Mouse (Mus musculus): ENCODE measurements around the gene Olfr675. TPM values are rescaled to one million over a fixed set of nuclear protein-coding genes. Genes with fewer than 3 reads are reported as not detected.
"Not testable (repeated sequence)": the region's sequence is repeated elsewhere in the genome, so short reads cannot be mapped to it uniquely, and the experiment has no call there.

Olfr675 gene
- polyA plus RNA-seq, 1 experiment from 2014 or later, result not detected

DNA sequence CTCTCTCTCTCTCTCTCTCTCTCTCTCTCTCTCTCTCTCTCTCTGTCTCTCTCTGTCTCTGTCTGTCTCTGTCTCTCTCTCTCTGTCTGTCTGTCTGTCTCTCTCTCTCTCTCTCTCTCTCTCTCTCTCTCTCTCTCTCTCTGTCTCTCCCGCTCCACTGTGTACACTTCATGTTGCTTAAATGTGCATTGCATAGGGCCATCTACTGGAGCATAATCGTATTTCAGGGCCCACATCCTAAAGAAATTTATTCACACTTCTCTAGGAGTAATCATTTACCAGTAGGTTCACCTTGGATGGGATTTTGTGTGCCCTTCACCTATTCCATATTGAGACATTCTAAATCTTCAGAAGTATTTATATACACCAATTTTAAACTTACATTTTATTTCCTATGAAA lies 55.8 kb downstream of the Olfr675 start:
- DNase-seq (ENCODE audit: low spot score); H3K9me3 ChIP-seq (replicated peaks; ENCODE audit: control insufficient read depth, low read length); H3K36me3 ChIP-seq (replicated peaks; ENCODE audit: control insufficient read depth, insufficient read depth, low read depth, low read length); H3K4me3 ChIP-seq (ENCODE audit: low read depth, low read length); H3K4me1 ChIP-seq (ENCODE audit: control insufficient read depth, insufficient read depth, low read length); H3K4me2 ChIP-seq (ENCODE audit: low read depth, low read length); H3K27ac ChIP-seq (replicated peaks; ENCODE audit: low read depth, low read length); H3K9ac ChIP-seq (replicated peaks; ENCODE audit: low read length); ATAC-seq (replicated peaks; ENCODE audit: insufficient number of reproducible peaks, low FRiP score, low TSS enrichment, low read depth); H3K27me3 ChIP-seq (ENCODE audit: control insufficient read depth, insufficient read depth, low read length): not testable (repeated sequence)
- WGBS, result 80% methylated on average over 2 of the region's 2 CpGs

Other genes with a start within 250 kb of the Olfr675 start
- not detected in 2 replicates for gene Usp17lb, start 185.9 kb downstream of the Olfr675 start, polyA plus RNA-seq (2014; fragmentation: Nextera tagmentation; extraction: Ambion mirVana)
- not detected in 2 replicates for gene Usp17la, start 171.5 kb downstream of the Olfr675 start, polyA plus RNA-seq (2014; fragmentation: Nextera tagmentation; extraction: Ambion mirVana)
- not detected in 2 replicates for gene Olfr665, start 150.4 kb downstream of the Olfr675 start, polyA plus RNA-seq (2014; fragmentation: Nextera tagmentation; extraction: Ambion mirVana)
- not detected in 2 replicates for gene Olfr666, start 132.5 kb downstream of the Olfr675 start, polyA plus RNA-seq (2014; fragmentation: Nextera tagmentation; extraction: Ambion mirVana)
- gene Olfr667, start 107.0 kb downstream of the Olfr675 start, polyA plus RNA-seq (2014; fragmentation: Nextera tagmentation; extraction: Ambion mirVana), result not detected in 2 replicates
- gene Olfr668, start 100.4 kb downstream of the Olfr675 start, polyA plus RNA-seq (2014; fragmentation: Nextera tagmentation; extraction: Ambion mirVana), result not detected in 2 replicates
- gene Olfr669, start 94.2 kb downstream of the Olfr675 start, polyA plus RNA-seq (2014; fragmentation: Nextera tagmentation; extraction: Ambion mirVana), result not detected in 2 replicates
- not detected in 2 replicates for gene Olfr670, start 65.8 kb downstream of the Olfr675 start, polyA plus RNA-seq (2014; fragmentation: Nextera tagmentation; extraction: Ambion mirVana)
- not detected in 2 replicates for gene Olfr671, start 49.3 kb downstream of the Olfr675 start, polyA plus RNA-seq (2014; fragmentation: Nextera tagmentation; extraction: Ambion mirVana)
- gene Olfr672, start 26.4 kb downstream of the Olfr675 start, polyA plus RNA-seq (2014; fragmentation: Nextera tagmentation; extraction: Ambion mirVana), result not detected in 2 replicates
- gene Olfr676, start 4.2 kb upstream of the Olfr675 start, polyA plus RNA-seq (2014; fragmentation: Nextera tagmentation; extraction: Ambion mirVana), result not detected in 2 replicates
- not detected in 2 replicates for gene Olfr677, start 22.9 kb upstream of the Olfr675 start, polyA plus RNA-seq (2014; fragmentation: Nextera tagmentation; extraction: Ambion mirVana)
- not detected in 2 replicates for gene Olfr678, start 36.0 kb upstream of the Olfr675 start, polyA plus RNA-seq (2014; fragmentation: Nextera tagmentation; extraction: Ambion mirVana)
- not detected in 2 replicates for gene Olfr679, start 52.7 kb upstream of the Olfr675 start, polyA plus RNA-seq (2014; fragmentation: Nextera tagmentation; extraction: Ambion mirVana)
- gene Olfr680-ps1, start 64.4 kb upstream of the Olfr675 start, polyA plus RNA-seq (2014; fragmentation: Nextera tagmentation; extraction: Ambion mirVana), result not detected in 2 replicates
- not detected in 2 replicates for gene Olfr681, start 88.4 kb upstream of the Olfr675 start, polyA plus RNA-seq (2014; fragmentation: Nextera tagmentation; extraction: Ambion mirVana)
- gene Olfr683, start 118.6 kb upstream of the Olfr675 start, polyA plus RNA-seq (2014; fragmentation: Nextera tagmentation; extraction: Ambion mirVana), result not detected in 2 replicates
- gene Olfr684, start 135.2 kb upstream of the Olfr675 start, polyA plus RNA-seq (2014; fragmentation: Nextera tagmentation; extraction: Ambion mirVana), result not detected in 2 replicates
- gene Olfr685, start 157.6 kb upstream of the Olfr675 start, polyA plus RNA-seq (2014; fragmentation: Nextera tagmentation; extraction: Ambion mirVana), result not detected in 2 replicates
- gene Olfr686, start 179.0 kb upstream of the Olfr675 start, polyA plus RNA-seq (2014; fragmentation: Nextera tagmentation; extraction: Ambion mirVana), result not detected in 2 replicates

Data from embryonic facial prominence, embryonic 11.5 days (tissue).